Mouse (Mus musculus) neural tube, embryonic 13.5 days (tissue): ENCODE measurements around the gene Commd8. TPM values are rescaled to one million over a fixed set of nuclear protein-coding genes. Genes with fewer than 3 reads are reported as not detected.

ENCODE experiments used
- ATAC-seq: fragments of 200-750 bp; cut with Nextera tagmentation; 2 replicates; pipeline ENCODE4 v1.8.0; 2017; ENCODE audit warnings: low read depth, mild to moderate bottlenecking, moderate TSS enrichment, moderate library complexity
- H3K27ac ChIP-seq: fragments of 300-500 bp; sonication (generic); replicated peaks from 2 replicates; pipeline ENCODE4 v1.5.1; 2015; ENCODE audit warnings: moderate library complexity, mild to moderate bottlenecking, inconsistent platforms
- H3K27me3 ChIP-seq: fragments of 300-500 bp; sonication (generic); 2 replicates; pipeline ENCODE4 v1.6.1; 2015; ENCODE audit warnings: mild to moderate bottlenecking, inconsistent platforms
- H3K36me3 ChIP-seq: fragments of 300-500 bp; sonication (generic); 2 replicates; pipeline ENCODE4 v1.6.1; 2015; ENCODE audit warnings: mild to moderate bottlenecking, inconsistent platforms
- H3K4me1 ChIP-seq: fragments of 300-500 bp; sonication (generic); replicated peaks from 2 replicates; pipeline ENCODE4 v1.6.1; 2015; ENCODE audit warnings: inconsistent platforms
- H3K4me2 ChIP-seq: fragments of 300-500 bp; sonication (generic); 2 replicates; pipeline ENCODE4 v1.6.1; 2015; ENCODE audit warnings: inconsistent platforms, mild to moderate bottlenecking, moderate library complexity
- H3K4me3 ChIP-seq: fragments of 300-500 bp; sonication (generic); 2 replicates; pipeline ENCODE4 v1.5.1; 2015; ENCODE audit warnings: mild to moderate bottlenecking, inconsistent platforms
- H3K9ac ChIP-seq: fragments of 300-500 bp; sonication (generic); 2 replicates; pipeline ENCODE4 v1.6.1; 2015; ENCODE audit warnings: moderate library complexity, mild to moderate bottlenecking, inconsistent platforms
- H3K9me3 ChIP-seq: fragments of 300-500 bp; sonication (generic); 2 replicates; pipeline ENCODE4 v1.6.1; 2016; ENCODE audit warnings: inconsistent platforms
- WGBS: fragments of 180-500 bp; shearing (Covaris S2); methylation state at CpG from one replicate; pipeline ENCODE4 v1.1.7; 2015; 5-methylcytosine and 5-hydroxymethylcytosine counted together
- polyA plus RNA-seq: library from polyadenylated mRNA; unstranded; fragments of >200 nt; fragmentation: Nextera tagmentation; extraction: Ambion mirVana; gene quantifications from 2 replicates; pipeline ENCODE4 v1.2.1, GENCODE M21; 2015

The Commd8 gene
- polyA plus RNA-seq, 1 experiment from 2014 or later, result 150 TPM

DNA sequence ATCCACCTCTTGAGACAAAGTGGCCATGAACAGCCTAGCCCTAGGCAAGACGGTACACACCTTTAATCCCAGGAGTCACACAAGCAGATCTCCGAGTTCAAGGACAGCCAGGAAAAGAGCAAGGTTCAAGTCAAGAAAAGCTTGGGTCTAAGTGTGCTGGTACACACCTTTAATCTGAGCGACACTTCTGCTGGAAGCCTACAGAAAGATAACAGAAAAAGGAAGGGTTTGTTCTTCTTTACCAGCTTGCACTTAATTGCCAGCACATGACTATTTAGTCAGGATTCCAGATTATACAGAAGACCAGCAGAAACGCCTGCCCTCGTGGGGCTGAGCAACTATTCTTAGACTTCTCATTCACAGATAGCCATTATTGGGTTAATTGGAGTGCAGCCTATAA lies 23.9 kb upstream of the Commd8 start:
- Histone ChIP-seq H3K36me3 (no peaks in the 10 kb centered on the region), H3K4me1 (no peaks in the 10 kb centered on the region), H3K9ac (no peak overlapping the region), H3K9me3 (no peaks in the 10 kb centered on the region), H3K27me3 (no peaks in the 10 kb centered on the region), H3K27ac (no peak overlapping the region), H3K4me3 (no peak overlapping the region), H3K4me2 (no peak overlapping the region)
- 87% methylated on average over 5 of the region's 5 CpGs for WGBS
- ATAC-seq, result no peak

DNA sequence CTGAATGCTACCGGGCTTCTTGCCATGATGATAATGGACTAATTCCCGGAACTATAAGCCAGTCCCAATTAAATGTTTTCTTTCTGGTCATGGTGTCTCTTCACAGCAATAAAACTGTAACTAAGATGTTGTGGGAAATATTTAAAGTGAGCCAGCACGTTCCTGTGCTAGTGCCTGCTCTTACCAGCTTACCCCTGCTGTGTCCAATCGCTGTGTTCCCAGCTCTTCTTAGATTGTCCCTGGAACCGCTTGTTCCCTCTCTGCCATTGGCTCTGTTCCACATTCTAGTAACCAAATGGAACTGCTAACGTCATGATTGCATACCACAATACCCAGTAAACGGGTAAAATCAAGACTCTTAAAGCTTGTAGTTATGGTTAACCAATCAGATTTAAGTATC lies 23.2 kb upstream of the Commd8 start:
- H3K4me1 ChIP-seq, result no peaks in the 10 kb centered on the region
- 85% methylated on average over 7 of the region's 7 CpGs for WGBS
- H3K4me3 ChIP-seq, result no peak overlapping the region
- no peaks in the 10 kb centered on the region for H3K9me3 ChIP-seq
- no peak overlapping the region for H3K9ac ChIP-seq
- no peak overlapping the region for H3K4me2 ChIP-seq
- no peak for ATAC-seq
- no peaks in the 10 kb centered on the region for H3K36me3 ChIP-seq
- no peaks in the 10 kb centered on the region for H3K27me3 ChIP-seq
- no peak overlapping the region for H3K27ac ChIP-seq

GRCm38 (mm10) chr5:72184437-72185100 lies 16.6 kb upstream of the Commd8 start:
- Histone ChIP-seq H3K9me3 (no peaks in the 10 kb centered on the region), H3K4me2 (no peak overlapping the region), H3K4me1 (no peaks in the 10 kb centered on the region), H3K9ac (no peak overlapping the region), H3K27me3 (no peaks in the 10 kb centered on the region), H3K36me3 (no peaks in the 10 kb centered on the region), H3K4me3 (no peak overlapping the region), H3K27ac (no peak overlapping the region)
- no peak for ATAC-seq
- WGBS, result 88% methylated on average over 13 of the region's 13 CpGs

- H3K4me2 ChIP-seq, result no peak overlapping the region
- H3K4me3 ChIP-seq, result no peak overlapping the region
- no peaks in the 10 kb centered on the region for H3K27me3 ChIP-seq
- H3K36me3 ChIP-seq, result no peaks in the 10 kb centered on the region
- 84% methylated on average over 6 of the region's 6 CpGs for WGBS
- H3K9ac ChIP-seq, result no peak overlapping the region
- H3K27ac ChIP-seq, result no peak overlapping the region
- ATAC-seq, result no peak
- H3K4me1 ChIP-seq, result no peaks in the 10 kb centered on the region
- no peaks in the 10 kb centered on the region for H3K9me3 ChIP-seq
Observed at GRCm38 (mm10) chr5:72183929-72184328, 15.9 kb upstream of the Commd8 start.

- WGBS, result 85% methylated on average over 4 of the region's 4 CpGs
- Histone ChIP-seq H3K27ac (no peak overlapping the region), H3K36me3 (no peaks in the 10 kb centered on the region), H3K4me1 (no peaks in the 10 kb centered on the region), H3K9me3 (no peaks in the 10 kb centered on the region), H3K9ac (no peak overlapping the region), H3K4me3 (no peak overlapping the region), H3K4me2 (no peak overlapping the region), H3K27me3 (no peaks in the 10 kb centered on the region)
- no peak for ATAC-seq
Observed at GRCm38 (mm10) chr5:72182804-72183203, 14.8 kb upstream of the Commd8 start.

- no peak overlapping the region for H3K27ac ChIP-seq
- no peaks in the 10 kb centered on the region for H3K4me1 ChIP-seq
- no peaks in the 10 kb centered on the region for H3K9me3 ChIP-seq
- H3K27me3 ChIP-seq, result no peaks in the 10 kb centered on the region
- H3K9ac ChIP-seq, result no peak overlapping the region
- WGBS, result 38% methylated on average over 1 of the region's 1 CpGs
- no peaks in the 10 kb centered on the region for H3K36me3 ChIP-seq
- no peak for ATAC-seq
- H3K4me3 ChIP-seq, result no peak overlapping the region
- H3K4me2 ChIP-seq, result no peak overlapping the region
Observed at GRCm38 (mm10) chr5:72181194-72181593, 13.2 kb upstream of the Commd8 start.

GRCm38 (mm10) chr5:72175530-72175929 lies 7.5 kb upstream of the Commd8 start:
- peak overlapping the region; percentile 33 for H3K4me2 ChIP-seq
- peak overlapping the region; percentile 6; the same call in 1 of the 2 replicates for H3K9ac ChIP-seq
- WGBS, result 16% methylated on average over 7 of the region's 7 CpGs
- no peaks in the 10 kb centered on the region for H3K36me3 ChIP-seq
- H3K27me3 ChIP-seq, result no peaks in the 10 kb centered on the region
- H3K4me1 ChIP-seq, result peaks cover 3% of the 10 kb centered on the region; the same call in 1 of the 2 replicates
- H3K9me3 ChIP-seq, result no peaks in the 10 kb centered on the region
- peak; percentile 56 for ATAC-seq
- no peak overlapping the region for H3K4me3 ChIP-seq
- H3K27ac ChIP-seq, result peak overlapping the region; percentile 69

DNA sequence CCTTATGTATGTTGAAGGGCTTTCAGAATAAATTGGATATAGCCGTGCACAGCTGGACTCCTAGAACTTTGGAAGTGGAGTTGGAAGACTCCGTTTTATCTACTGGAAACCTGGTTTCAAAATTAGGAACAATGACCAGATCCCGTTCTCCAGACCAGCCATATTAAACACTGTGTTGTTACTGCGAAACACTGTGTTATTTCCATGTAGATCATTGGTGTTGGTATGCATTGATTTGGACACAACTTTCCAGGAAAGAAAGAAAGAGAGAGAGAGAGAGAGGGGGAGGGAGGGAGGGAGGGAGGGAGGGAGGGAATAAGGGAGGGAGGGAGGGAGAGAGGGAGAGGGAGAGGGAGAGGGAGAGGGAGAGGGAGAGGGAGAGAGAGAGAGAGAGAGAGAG lies 7.1 kb upstream of the Commd8 start:
- H3K4me3 ChIP-seq, result no peak overlapping the region
- no peaks in the 10 kb centered on the region for H3K36me3 ChIP-seq
- H3K9ac ChIP-seq, result no peak overlapping the region
- peaks cover 3% of the 10 kb centered on the region; the same call in 1 of the 2 replicates for H3K4me1 ChIP-seq
- WGBS, result 75% methylated on average over 4 of the region's 4 CpGs
- no peaks in the 10 kb centered on the region for H3K9me3 ChIP-seq
- H3K27ac ChIP-seq, result no peak overlapping the region
- H3K4me2 ChIP-seq, result peak overlapping the region; percentile 33; the same call in 1 of the 2 replicates
- no peak for ATAC-seq
- H3K27me3 ChIP-seq, result no peaks in the 10 kb centered on the region

- Histone ChIP-seq H3K4me1 (peaks cover 3% of the 10 kb centered on the region; the same call in 1 of the 2 replicates), H3K4me2 (no peak overlapping the region), H3K36me3 (no peaks in the 10 kb centered on the region), H3K9ac (no peak overlapping the region), H3K27me3 (no peaks in the 10 kb centered on the region), H3K4me3 (no peak overlapping the region), H3K27ac (no peak overlapping the region), H3K9me3 (no peaks in the 10 kb centered on the region)
- no peak for ATAC-seq
- WGBS, result 78% methylated on average over 1 of the region's 1 CpGs
Observed at GRCm38 (mm10) chr5:72173521-72173920, 5.5 kb upstream of the Commd8 start.

- H3K4me3 ChIP-seq, result no peak overlapping the region
- no peak overlapping the region for H3K27ac ChIP-seq
- peaks cover 3% of the 10 kb centered on the region; the same call in 1 of the 2 replicates for H3K4me1 ChIP-seq
- no peak for ATAC-seq
- H3K9ac ChIP-seq, result no peak overlapping the region
- no peaks in the 10 kb centered on the region for H3K9me3 ChIP-seq
- no peak overlapping the region for H3K4me2 ChIP-seq
- no peaks in the 10 kb centered on the region for H3K36me3 ChIP-seq
- 34% methylated on average over 3 of the region's 3 CpGs for WGBS
- H3K27me3 ChIP-seq, result no peaks in the 10 kb centered on the region
Observed at GRCm38 (mm10) chr5:72172675-72173074, 4.7 kb upstream of the Commd8 start.

GRCm38 (mm10) chr5:72170067-72170466 lies 2.1 kb upstream of the Commd8 start:
- H3K4me2 ChIP-seq, result no peak overlapping the region
- no peak overlapping the region for H3K27ac ChIP-seq
- H3K4me1 ChIP-seq, result peaks cover 19% of the 10 kb centered on the region
- 72% methylated on average over 6 of the region's 6 CpGs for WGBS
- H3K27me3 ChIP-seq, result no peaks in the 10 kb centered on the region
- ATAC-seq, result no peak
- no peak overlapping the region for H3K9ac ChIP-seq
- H3K36me3 ChIP-seq, result 0 out of 2 replicates have a peak, but pooled peaks cover 2% of the 10 kb centered on the region
- H3K4me3 ChIP-seq, result no peak overlapping the region
- no peaks in the 10 kb centered on the region for H3K9me3 ChIP-seq

- H3K4me1 ChIP-seq, result peaks cover 25% of the 10 kb centered on the region
- no peak overlapping the region for H3K9ac ChIP-seq
- no peak overlapping the region for H3K27ac ChIP-seq
- H3K27me3 ChIP-seq, result no peaks in the 10 kb centered on the region
- peak overlapping the region; percentile 79 for H3K4me2 ChIP-seq
- 0% methylated on average over 4 of the region's 4 CpGs for WGBS
- peak; percentile 79 for ATAC-seq
- H3K9me3 ChIP-seq, result no peaks in the 10 kb centered on the region
- H3K36me3 ChIP-seq, result 0 out of 2 replicates have a peak, but pooled peaks cover 5% of the 10 kb centered on the region
- peak overlapping the region; percentile 82 for H3K4me3 ChIP-seq
Observed at GRCm38 (mm10) chr5:72168285-72168621, 264 bp upstream of the Commd8 start.

DNA sequence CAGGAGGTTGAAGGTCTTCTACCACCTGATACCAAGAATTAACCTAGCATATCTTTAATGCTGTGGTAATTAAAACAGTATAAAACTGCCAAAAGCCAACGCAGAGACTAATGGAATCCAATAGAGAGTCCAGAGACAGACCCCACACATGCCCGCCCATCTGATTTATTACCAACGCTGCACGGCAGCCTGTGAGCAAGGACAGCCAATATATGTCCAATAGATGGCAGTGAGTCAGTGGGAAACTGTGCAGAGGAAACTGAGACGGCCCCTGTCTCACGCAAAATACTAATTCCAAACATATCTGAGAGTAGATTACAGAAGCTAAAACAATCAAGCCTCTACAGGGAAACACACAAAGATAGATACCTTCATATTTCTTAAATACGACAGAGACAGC lies 3.6 kb downstream of the Commd8 start:
- Histone ChIP-seq H3K9ac (no peak overlapping the region), H3K4me3 (no peak overlapping the region), H3K36me3 (peaks cover 38% of the 10 kb centered on the region), H3K27me3 (no peaks in the 10 kb centered on the region), H3K9me3 (no peaks in the 10 kb centered on the region), H3K4me1 (peaks cover 30% of the 10 kb centered on the region), H3K4me2 (no peak overlapping the region; the same call in 1 of the 2 replicates), H3K27ac (no peak overlapping the region)
- no peak for ATAC-seq
- WGBS, result 54% methylated on average over 7 of the region's 7 CpGs
